Mouse (Mus musculus) testis, adult 2 months (tissue): ENCODE measurements around the gene Ak1. TPM values are rescaled to one million over a fixed set of nuclear protein-coding genes. Genes with fewer than 3 reads are reported as not detected.
A peak's percentile ranks its signal among the peaks of the same experiment; 100 is the strongest.

Experiments
- H3K27ac ChIP-seq: fragments of 200-500 bp; 2 replicates; pipeline ENCODE4 v1.5.1; 2012; ENCODE audit warnings: low read depth, low read length; ENCODE audit not compliant: control insufficient read depth, insufficient read depth
- H3K27me3 ChIP-seq: fragments of 200-500 bp; 2 replicates; pipeline ENCODE4 v1.6.1; 2012; ENCODE audit warnings: mild to moderate bottlenecking, low read length, moderate library complexity; ENCODE audit not compliant: control insufficient read depth, insufficient read depth
- H3K36me3 ChIP-seq: fragments of 200-500 bp; 2 replicates; pipeline ENCODE4 v1.6.1; 2012; ENCODE audit warnings: mild to moderate bottlenecking, low read length; ENCODE audit not compliant: control insufficient read depth, insufficient read depth
- H3K4me1 ChIP-seq: fragments of 200-500 bp; 2 replicates; pipeline ENCODE4 v1.6.1; 2012; ENCODE audit warnings: low read length; ENCODE audit not compliant: control insufficient read depth, insufficient read depth
- H3K4me3 ChIP-seq: fragments of 200-500 bp; 2 replicates; pipeline ENCODE4 v1.5.1; 2012; ENCODE audit warnings: low read depth, mild to moderate bottlenecking, low read length, moderate library complexity, mixed read lengths; ENCODE audit not compliant: control insufficient read depth
- CTCF ChIP-seq: fragments of 200-500 bp; IDR thresholded peaks from 2 replicates; pipeline ENCODE4 v1.5.1; 2012; ENCODE audit warnings: low read depth, mild to moderate bottlenecking, inconsistent platforms, low read length, moderate library complexity; ENCODE audit not compliant: control insufficient read depth, insufficient read depth, insufficient replicate concordance
- POLR2A ChIP-seq: fragments of 200-500 bp; IDR thresholded peaks from 2 replicates; pipeline ENCODE4 v1.6.1; 2012; ENCODE audit warnings: low read depth, mild to moderate bottlenecking, inconsistent platforms, low read length, moderate library complexity; ENCODE audit not compliant: control insufficient read depth
- polyA plus RNA-seq: library from polyadenylated mRNA; depleted of rRNA; stranded (reverse); fragments of >200 nt; gene quantifications from 2 replicates; pipeline ENCODE4 v1.2.3, GENCODE M21; 2012

The Ak1 gene
- polyA plus RNA-seq, 1 experiment = 172 TPM

GRCm38 (mm10) chr2:32624111-32624748 lies 2.7 kb downstream of the Ak1 start:
- no peak for TF ChIP-seq POLR2A
- no peak for TF ChIP-seq CTCF
- H3K4me1 ChIP-seq = peaks cover 28% of the 10 kb centered on the region

GRCm38 (mm10) chr2:32625212-32625872 lies 3.8 kb downstream of the Ak1 start:
- no peaks in the 10 kb centered on the region for H3K27me3 ChIP-seq
- peak overlapping the region; percentile 63 for H3K27ac ChIP-seq
- H3K4me3 ChIP-seq = peak overlapping the region; percentile 51
- H3K4me1 ChIP-seq = peaks cover 24% of the 10 kb centered on the region
- TF ChIP-seq POLR2A (peak; percentile 60), CTCF (no peak)
- H3K36me3 ChIP-seq = no peaks in the 10 kb centered on the region

More at GRCm38 (mm10) chr2:32624111-32624748, 2.7 kb downstream of the Ak1 start:
- Histone ChIP-seq H3K36me3 (no peaks in the 10 kb centered on the region), H3K27ac (peak overlapping the region; percentile 64), H3K27me3 (no peaks in the 10 kb centered on the region), H3K4me3 (peak overlapping the region; percentile 51)

- no peaks in the 10 kb centered on the region for H3K36me3 ChIP-seq
- TF ChIP-seq CTCF = no peak
- no peak for TF ChIP-seq POLR2A
- no peaks in the 10 kb centered on the region for H3K27me3 ChIP-seq
- H3K27ac ChIP-seq = no peak overlapping the region; the same call in 1 of the 2 replicates
- peak overlapping the region; percentile 63 for H3K4me3 ChIP-seq
- peaks cover 24% of the 10 kb centered on the region for H3K4me1 ChIP-seq
Measured at GRCm38 (mm10) chr2:32625873-32626694, 4.5 kb downstream of the Ak1 start.

GRCm38 (mm10) chr2:32627266-32628043 lies 5.9 kb downstream of the Ak1 start:
- TF ChIP-seq POLR2A = no peak
- no peak for TF ChIP-seq CTCF
- Histone ChIP-seq H3K4me1 (peaks cover 22% of the 10 kb centered on the region), H3K36me3 (no peaks in the 10 kb centered on the region), H3K27ac (no peak overlapping the region), H3K27me3 (no peaks in the 10 kb centered on the region), H3K4me3 (peak overlapping the region; percentile 83)

GRCm38 (mm10) chr2:32628044-32628550 lies 6.5 kb downstream of the Ak1 start:
- no peak for TF ChIP-seq CTCF
- no peak for TF ChIP-seq POLR2A
- peaks cover 22% of the 10 kb centered on the region for H3K4me1 ChIP-seq
- H3K27me3 ChIP-seq = no peaks in the 10 kb centered on the region
- H3K36me3 ChIP-seq = no peaks in the 10 kb centered on the region
- peak overlapping the region; percentile 83 for H3K4me3 ChIP-seq
- 0 out of 2 replicates have a peak overlapping the region, but pooled peaks have one; percentile 1 for H3K27ac ChIP-seq

- H3K4me1 ChIP-seq = peaks cover 22% of the 10 kb centered on the region
Measured at GRCm38 (mm10) chr2:32628729-32629128, 7.2 kb downstream of the Ak1 start.

More at GRCm38 (mm10) chr2:32628729-32629128, 7.2 kb downstream of the Ak1 start:
- Histone ChIP-seq H3K27me3 (no peaks in the 10 kb centered on the region), H3K27ac (no peak overlapping the region), H3K36me3 (no peaks in the 10 kb centered on the region), H3K4me3 (peak overlapping the region; percentile 83)
- no peak for TF ChIP-seq POLR2A
